Mouse (Mus musculus): Measurements from ENCODE around the gene Yes1.

DNA sequence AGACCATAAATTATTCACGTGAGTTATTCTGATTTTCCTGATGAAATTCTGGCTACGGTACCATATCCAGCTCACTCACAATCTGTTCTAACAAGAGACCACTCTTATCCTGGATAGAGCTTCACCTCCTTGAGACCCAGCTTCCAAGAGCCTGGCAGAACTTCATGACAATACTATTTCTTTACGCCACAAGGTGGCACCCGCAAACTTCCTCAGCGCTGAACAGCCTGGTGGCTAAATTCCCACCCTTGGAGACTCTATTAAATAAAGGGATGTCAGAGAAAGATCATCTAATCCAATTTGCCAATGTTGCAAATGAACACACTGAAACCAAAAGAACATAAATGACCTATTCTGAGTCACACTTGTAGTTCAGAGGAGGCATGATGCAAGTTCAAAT, 22.8 kb upstream of the Yes1 start:
- TF ChIP-seq CTCF (IDR thresholded peaks at IDR 0.05; ENCODE audit: low read depth, low read length) (no peak), POLR2AphosphoS5 (IDR thresholded peaks at IDR 0.05; ENCODE audit: insufficient replicate concordance, low read depth, low read length) (no peak), GATA1 (IDR thresholded peaks at IDR 0.05; ENCODE audit: borderline replicate concordance, low read length) (no peak)
